Mouse (Mus musculus) bone marrow, adult 2 months (tissue): Measurements from ENCODE around the gene Spryd3.

Experiments used
- CTCF ChIP-seq: fragments of 200-500 bp; IDR thresholded peaks from 2 replicates; pipeline ENCODE4 v1.5.1; 2011; ENCODE audit warnings: low read length, control low read depth; ENCODE audit not compliant: control insufficient read depth, insufficient read depth
- POLR2A ChIP-seq: fragments of 200-500 bp; IDR thresholded peaks from 2 replicates; pipeline ENCODE4 v1.6.1; 2011; ENCODE audit warnings: low read depth, mild to moderate bottlenecking, control low read depth, low read length, borderline replicate concordance; ENCODE audit not compliant: control insufficient read depth

- TF ChIP-seq POLR2A, result no peak
- TF ChIP-seq CTCF, result no peak
These were observed 16.6 kb upstream of the Spryd3 start for GRCm38 (mm10) chr15:102152646-102153045.
